Mouse (Mus musculus): ENCODE measurements at regions not wholly inside any gene's neighbourhood (a gene's known extent, or its start where the extent isn't known, plus 50 kb on each side); places are given as distances from the start of the nearest gene placed in this dataset.

- H3K4me3 ChIP-seq = no peak overlapping the region
- no peaks in the 10 kb centered on the region for H3K27me3 ChIP-seq
- no peak overlapping the region for H3K4me2 ChIP-seq
- no peaks in the 10 kb centered on the region for H3K4me1 ChIP-seq
- H3K9ac ChIP-seq = no peak overlapping the region
- no peak overlapping the region for H3K27ac ChIP-seq
- no peaks in the 10 kb centered on the region for H3K9me3 ChIP-seq
- no peaks in the 10 kb centered on the region for H3K36me3 ChIP-seq
- WGBS = 64% methylated on average over 11 of the region's 11 CpGs
- ATAC-seq (ENCODE audit: insufficient number of reproducible peaks, low FRiP score, low TSS enrichment, low read depth) = no peak
Measured at GRCm38 (mm10) chr1:67477006-67477405, 354.2 kb downstream of the Cps1 start.

- Histone ChIP-seq H3K27me3 (no peaks in the 10 kb centered on the region), H3K9ac (no peak overlapping the region), H3K4me1 (no peaks in the 10 kb centered on the region), H3K4me2 (no peak overlapping the region), H3K4me3 (no peak overlapping the region), H3K27ac (no peak overlapping the region), H3K36me3 (no peaks in the 10 kb centered on the region), H3K9me3 (no peaks in the 10 kb centered on the region)
- no peak for ATAC-seq (ENCODE audit: insufficient number of reproducible peaks, low FRiP score, low TSS enrichment, low read depth)
- WGBS = 89% methylated on average over 3 of the region's 3 CpGs
Measured at GRCm38 (mm10) chr1:67477966-67478365, 355.1 kb downstream of the Cps1 start.

GRCm38 (mm10) chr1:67481974-67482373 lies 359.1 kb downstream of the Cps1 start:
- Histone ChIP-seq H3K27me3 (no peaks in the 10 kb centered on the region), H3K9me3 (no peaks in the 10 kb centered on the region), H3K9ac (no peak overlapping the region), H3K4me2 (no peak overlapping the region), H3K4me3 (no peak overlapping the region), H3K36me3 (no peaks in the 10 kb centered on the region), H3K27ac (no peak overlapping the region), H3K4me1 (no peaks in the 10 kb centered on the region)
- WGBS = 57% methylated on average over 1 of the region's 1 CpGs
- 0 out of 2 replicates have a peak, but pooled peaks have one; percentile 35 for ATAC-seq (ENCODE audit: insufficient number of reproducible peaks, low FRiP score, low TSS enrichment, low read depth)

- H3K9me3 ChIP-seq = no peaks in the 10 kb centered on the region
- H3K9ac ChIP-seq = no peak overlapping the region
- H3K27me3 ChIP-seq = no peaks in the 10 kb centered on the region
- H3K4me3 ChIP-seq = no peak overlapping the region
- no peaks in the 10 kb centered on the region for H3K4me1 ChIP-seq
- H3K36me3 ChIP-seq = no peaks in the 10 kb centered on the region
- no peak overlapping the region for H3K27ac ChIP-seq
- H3K4me2 ChIP-seq = no peak overlapping the region
- no peak for ATAC-seq (ENCODE audit: insufficient number of reproducible peaks, low FRiP score, low TSS enrichment, low read depth)
- 75% methylated on average over 3 of the region's 3 CpGs for WGBS
Measured at GRCm38 (mm10) chr1:67504140-67504539, 381.3 kb downstream of the Cps1 start.

GRCm38 (mm10) chr1:67505746-67506145 lies 382.9 kb downstream of the Cps1 start:
- H3K9me3 ChIP-seq = no peaks in the 10 kb centered on the region
- H3K36me3 ChIP-seq = no peaks in the 10 kb centered on the region
- no peak for ATAC-seq (ENCODE audit: insufficient number of reproducible peaks, low FRiP score, low TSS enrichment, low read depth)
- 64% methylated on average over 2 of the region's 2 CpGs for WGBS
- H3K4me3 ChIP-seq = no peak overlapping the region
- no peaks in the 10 kb centered on the region for H3K27me3 ChIP-seq
- H3K4me1 ChIP-seq = no peaks in the 10 kb centered on the region
- H3K27ac ChIP-seq = no peak overlapping the region
- H3K4me2 ChIP-seq = no peak overlapping the region
- no peak overlapping the region for H3K9ac ChIP-seq

GRCm38 (mm10) chr1:67518295-67518694 lies 395.5 kb downstream of the Cps1 start:
- Histone ChIP-seq H3K4me1 (no peaks in the 10 kb centered on the region), H3K27ac (no peak overlapping the region), H3K4me3 (no peak overlapping the region), H3K9me3 (no peaks in the 10 kb centered on the region), H3K36me3 (no peaks in the 10 kb centered on the region), H3K9ac (no peak overlapping the region), H3K27me3 (no peaks in the 10 kb centered on the region), H3K4me2 (no peak overlapping the region)
- ATAC-seq (ENCODE audit: insufficient number of reproducible peaks, low FRiP score, low TSS enrichment, low read depth) = no peak
- WGBS = 89% methylated on average over 3 of the region's 3 CpGs

GRCm38 (mm10) chr1:67558728-67559127 lies 435.9 kb downstream of the Cps1 start:
- H3K9ac ChIP-seq = no peak overlapping the region
- no peaks in the 10 kb centered on the region for H3K36me3 ChIP-seq
- H3K4me1 ChIP-seq = no peaks in the 10 kb centered on the region
- no peak for ATAC-seq (ENCODE audit: insufficient number of reproducible peaks, low FRiP score, low TSS enrichment, low read depth)
- H3K4me3 ChIP-seq = no peak overlapping the region
- H3K9me3 ChIP-seq = no peaks in the 10 kb centered on the region
- no peak overlapping the region for H3K4me2 ChIP-seq
- no peaks in the 10 kb centered on the region for H3K27me3 ChIP-seq
- H3K27ac ChIP-seq = no peak overlapping the region

- no peak overlapping the region for H3K4me2 ChIP-seq
- WGBS = 77% methylated on average over 1 of the region's 1 CpGs
- no peaks in the 10 kb centered on the region for H3K9me3 ChIP-seq
- no peaks in the 10 kb centered on the region for H3K4me1 ChIP-seq
- no peaks in the 10 kb centered on the region for H3K36me3 ChIP-seq
- no peak overlapping the region for H3K27ac ChIP-seq
- no peak overlapping the region for H3K9ac ChIP-seq
- no peak overlapping the region for H3K4me3 ChIP-seq
- ATAC-seq (ENCODE audit: insufficient number of reproducible peaks, low FRiP score, low TSS enrichment, low read depth) = no peak
- H3K27me3 ChIP-seq = no peaks in the 10 kb centered on the region
Measured at GRCm38 (mm10) chr1:67559179-67559578, 436.4 kb downstream of the Cps1 start.

- H3K4me2 ChIP-seq = no peak overlapping the region
- H3K4me1 ChIP-seq = no peaks in the 10 kb centered on the region
- WGBS = 73% methylated on average over 1 of the region's 1 CpGs
- no peaks in the 10 kb centered on the region for H3K36me3 ChIP-seq
- ATAC-seq (ENCODE audit: insufficient number of reproducible peaks, low FRiP score, low TSS enrichment, low read depth) = no peak
- no peak overlapping the region for H3K27ac ChIP-seq
- no peaks in the 10 kb centered on the region for H3K9me3 ChIP-seq
- H3K9ac ChIP-seq = no peak overlapping the region
- no peaks in the 10 kb centered on the region for H3K27me3 ChIP-seq
- H3K4me3 ChIP-seq = no peak overlapping the region
Measured at GRCm38 (mm10) chr1:67571616-67572015, 448.8 kb downstream of the Cps1 start.

- Histone ChIP-seq H3K4me2 (no peak overlapping the region), H3K36me3 (no peaks in the 10 kb centered on the region)
- WGBS = 82% methylated on average over 2 of the region's 2 CpGs
Measured at GRCm38 (mm10) chr1:67579732-67580131, 456.9 kb downstream of the Cps1 start.

More at GRCm38 (mm10) chr1:67579732-67580131, 456.9 kb downstream of the Cps1 start:
- H3K4me3 ChIP-seq = no peak overlapping the region
- no peaks in the 10 kb centered on the region for H3K27me3 ChIP-seq
- ATAC-seq (ENCODE audit: insufficient number of reproducible peaks, low FRiP score, low TSS enrichment, low read depth) = no peak
- no peaks in the 10 kb centered on the region for H3K4me1 ChIP-seq
- no peak overlapping the region for H3K27ac ChIP-seq
- no peak overlapping the region for H3K9ac ChIP-seq
- no peaks in the 10 kb centered on the region for H3K9me3 ChIP-seq
